Mouse (Mus musculus): ENCODE data around the gene Eif3b. TPM values are rescaled to one million over a fixed set of nuclear protein-coding genes. Genes with fewer than 3 reads are reported as not detected.

Eif3b gene
- polyA plus RNA-seq, 1 experiment from 2014 or later = 107 TPM

DNA sequence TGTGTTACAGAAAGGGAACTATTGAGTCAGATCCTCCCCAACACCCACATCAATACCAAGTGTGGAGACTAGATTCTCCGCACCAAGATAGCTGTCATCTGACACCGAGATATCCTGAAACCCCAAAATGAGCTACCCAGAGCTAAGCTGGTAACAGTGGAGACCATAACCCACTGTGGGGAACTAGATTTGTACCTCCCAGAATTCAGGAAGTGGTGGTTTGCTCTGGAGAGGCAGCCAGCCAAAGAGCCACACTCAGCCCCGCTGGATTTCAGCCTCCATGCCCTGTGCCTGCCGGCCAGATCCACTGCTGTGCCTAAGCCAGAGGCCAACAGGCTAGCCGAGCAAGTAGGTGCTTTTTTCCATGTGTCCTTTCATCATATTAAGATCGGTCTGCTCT is 39.8 kb upstream of the Eif3b start:
- Histone ChIP-seq H3K27me3 (replicated peaks; ENCODE audit: control insufficient read depth, insufficient read depth, low read length) (no peaks in the 10 kb centered on the region), H3K4me2 (ENCODE audit: low read length) (no peak overlapping the region), H3K4me1 (ENCODE audit: control insufficient read depth, insufficient read depth, low read length) (no peaks in the 10 kb centered on the region), H3K36me3 (ENCODE audit: control insufficient read depth, insufficient read depth, low read length) (no peaks in the 10 kb centered on the region), H3K9me3 (replicated peaks; ENCODE audit: control insufficient read depth, low read length) (no peaks in the 10 kb centered on the region), H3K27ac (ENCODE audit: low read depth, low read length) (no peak overlapping the region), H3K9ac (ENCODE audit: low read length) (no peak overlapping the region), H3K4me3 (ENCODE audit: low read depth, low read length) (no peak overlapping the region)
- 81% methylated on average over 6 of the region's 6 CpGs for WGBS
- DNase-seq (ENCODE audit: low spot score) (no peak), ATAC-seq (no peak)

DNA sequence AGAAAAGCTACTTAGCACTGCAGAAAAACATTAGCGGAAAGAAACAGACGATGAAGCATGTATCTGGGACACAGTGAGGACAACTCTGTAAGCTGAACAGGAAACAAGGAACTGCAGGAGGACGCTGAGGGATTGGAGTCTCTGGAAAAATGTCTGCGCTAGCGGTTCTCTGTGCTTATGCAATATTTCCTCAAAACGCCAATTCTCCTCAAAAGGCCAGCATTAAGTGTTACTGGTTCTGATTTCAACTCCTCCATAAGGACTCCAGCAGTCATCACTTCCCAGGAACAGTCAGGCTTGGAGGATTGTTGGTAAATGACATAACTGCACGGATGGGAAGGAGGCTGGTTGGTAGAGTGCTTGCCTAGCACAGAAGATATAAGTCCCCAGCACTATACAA is 38.0 kb upstream of the Eif3b start:
- Histone ChIP-seq H3K36me3 (ENCODE audit: control insufficient read depth, insufficient read depth, low read length) (no peaks in the 10 kb centered on the region), H3K4me2 (ENCODE audit: low read length) (no peak overlapping the region), H3K27ac (ENCODE audit: low read depth, low read length) (no peak overlapping the region), H3K9ac (ENCODE audit: low read length) (no peak overlapping the region), H3K27me3 (replicated peaks; ENCODE audit: control insufficient read depth, insufficient read depth, low read length) (no peaks in the 10 kb centered on the region), H3K4me1 (ENCODE audit: control insufficient read depth, insufficient read depth, low read length) (no peaks in the 10 kb centered on the region), H3K9me3 (replicated peaks; ENCODE audit: control insufficient read depth, low read length) (no peaks in the 10 kb centered on the region), H3K4me3 (ENCODE audit: low read depth, low read length) (no peak overlapping the region)
- WGBS = 95% methylated on average over 7 of the region's 7 CpGs
- DNase-seq (ENCODE audit: low spot score) (no peak), ATAC-seq (no peak)

DNA sequence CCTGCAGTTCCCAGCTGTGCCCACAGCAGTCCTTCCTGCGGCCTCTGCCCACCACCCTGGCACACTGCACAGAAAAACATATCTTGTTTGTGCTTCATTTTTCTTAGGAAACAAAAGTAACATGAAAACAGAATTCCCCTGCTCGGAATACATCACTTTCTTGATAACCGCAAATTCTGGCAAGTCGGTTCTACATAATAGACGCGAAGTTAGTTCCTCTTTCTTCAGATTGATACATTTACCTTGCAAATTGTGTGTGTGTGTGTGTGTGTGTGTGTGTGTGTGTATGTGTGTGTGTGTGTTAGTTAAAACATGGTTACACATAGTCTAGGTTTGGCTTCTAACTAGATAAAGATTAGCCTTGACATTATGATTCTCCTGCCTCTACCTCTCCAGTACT is 36.4 kb upstream of the Eif3b start:
- WGBS = 94% methylated on average over 6 of the region's 6 CpGs
- H3K4me2 ChIP-seq (ENCODE audit: low read length) = no peak overlapping the region
- H3K4me1 ChIP-seq (ENCODE audit: control insufficient read depth, insufficient read depth, low read length) = peaks cover under 1% of the 10 kb centered on the region
- H3K36me3 ChIP-seq (ENCODE audit: control insufficient read depth, insufficient read depth, low read length) = no peaks in the 10 kb centered on the region
- no peaks in the 10 kb centered on the region for H3K27me3 ChIP-seq (replicated peaks; ENCODE audit: control insufficient read depth, insufficient read depth, low read length)
- H3K4me3 ChIP-seq (ENCODE audit: low read depth, low read length) = no peak overlapping the region
- no peaks in the 10 kb centered on the region for H3K9me3 ChIP-seq (replicated peaks; ENCODE audit: control insufficient read depth, low read length)
- H3K9ac ChIP-seq (ENCODE audit: low read length) = no peak overlapping the region
- DNase-seq (ENCODE audit: low spot score) = no peak
- ATAC-seq = no peak
- H3K27ac ChIP-seq (ENCODE audit: low read depth, low read length) = no peak overlapping the region

DNA sequence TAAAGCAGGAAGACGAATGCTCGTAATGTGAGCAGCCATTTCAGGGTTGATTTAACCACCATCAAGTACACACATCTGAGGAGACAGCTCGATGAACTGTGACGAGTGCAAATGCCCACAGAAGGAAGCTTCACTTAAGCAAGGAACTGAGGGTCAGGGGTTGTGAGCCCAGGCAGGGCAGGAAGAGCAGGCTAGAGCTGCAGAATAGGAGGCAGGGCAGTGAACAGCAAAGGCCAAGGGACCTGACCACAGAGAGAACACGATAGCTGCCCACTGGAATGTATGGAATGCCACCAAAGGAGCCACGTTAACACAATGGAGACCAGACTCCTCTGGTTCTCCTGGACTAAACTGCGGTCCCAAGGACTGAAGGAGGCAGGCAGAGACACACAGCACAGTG is 35.6 kb upstream of the Eif3b start:
- Histone ChIP-seq H3K4me2 (ENCODE audit: low read length) (no peak overlapping the region), H3K9ac (ENCODE audit: low read length) (no peak overlapping the region), H3K4me1 (ENCODE audit: control insufficient read depth, insufficient read depth, low read length) (peaks cover 8% of the 10 kb centered on the region), H3K27ac (ENCODE audit: low read depth, low read length) (no peak overlapping the region), H3K36me3 (ENCODE audit: control insufficient read depth, insufficient read depth, low read length) (no peaks in the 10 kb centered on the region), H3K27me3 (replicated peaks; ENCODE audit: control insufficient read depth, insufficient read depth, low read length) (no peaks in the 10 kb centered on the region), H3K4me3 (ENCODE audit: low read depth, low read length) (no peak overlapping the region), H3K9me3 (replicated peaks; ENCODE audit: control insufficient read depth, low read length) (no peaks in the 10 kb centered on the region)
- WGBS = 40% methylated on average over 7 of the region's 7 CpGs
- ATAC-seq (no peak), DNase-seq (ENCODE audit: low spot score) (no peak)

DNA sequence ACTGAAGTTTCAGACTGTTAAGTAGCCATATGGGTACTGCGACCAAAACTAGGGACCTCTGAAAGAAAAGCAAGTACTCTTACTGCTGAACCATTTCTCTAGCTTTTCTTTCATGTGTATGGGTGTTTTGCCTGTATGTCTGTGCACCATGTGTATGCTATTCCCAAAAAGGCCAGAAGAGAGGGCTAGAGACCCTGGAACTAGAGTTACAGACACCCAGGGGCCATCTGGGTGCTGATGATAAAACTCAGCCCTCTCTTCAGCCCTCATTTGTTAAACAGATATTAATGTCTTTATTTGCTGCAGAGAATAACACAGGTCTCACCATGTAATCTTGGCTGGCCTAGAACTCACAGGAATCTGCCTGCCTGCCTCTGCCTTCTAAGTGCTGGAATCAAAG is 34.7 kb upstream of the Eif3b start:
- Histone ChIP-seq H3K4me2 (ENCODE audit: low read length) (no peak overlapping the region), H3K9ac (ENCODE audit: low read length) (no peak overlapping the region), H3K27ac (ENCODE audit: low read depth, low read length) (no peak overlapping the region), H3K36me3 (ENCODE audit: control insufficient read depth, insufficient read depth, low read length) (no peaks in the 10 kb centered on the region), H3K27me3 (replicated peaks; ENCODE audit: control insufficient read depth, insufficient read depth, low read length) (no peaks in the 10 kb centered on the region), H3K9me3 (replicated peaks; ENCODE audit: control insufficient read depth, low read length) (no peaks in the 10 kb centered on the region), H3K4me1 (ENCODE audit: control insufficient read depth, insufficient read depth, low read length) (peaks cover 10% of the 10 kb centered on the region), H3K4me3 (ENCODE audit: low read depth, low read length) (no peak overlapping the region)
- no peak for DNase-seq (ENCODE audit: low spot score)
- no peak for ATAC-seq
- WGBS = 95% methylated on average over 1 of the region's 1 CpGs

DNA sequence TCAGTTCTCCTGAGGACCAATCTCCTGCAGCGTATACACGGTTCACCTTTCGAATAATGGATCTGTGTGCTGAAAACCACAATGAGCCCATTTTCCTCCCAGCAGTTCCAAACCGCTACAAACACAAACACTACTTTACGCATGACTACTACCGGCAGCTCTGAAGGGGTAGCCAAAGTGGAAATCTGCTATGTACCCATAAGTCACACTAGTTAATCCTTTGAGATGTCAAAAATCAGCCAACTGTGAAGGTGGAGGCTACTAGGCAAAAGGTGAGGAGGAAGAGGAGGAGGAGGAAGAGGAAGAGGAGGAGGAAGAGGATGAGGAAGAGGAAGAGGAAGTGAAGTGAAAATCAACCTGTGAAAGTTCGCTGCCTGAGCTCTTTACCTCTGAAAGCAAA is 31.9 kb upstream of the Eif3b start:
- no peak overlapping the region for H3K27ac ChIP-seq (ENCODE audit: low read depth, low read length)
- no peaks in the 10 kb centered on the region for H3K27me3 ChIP-seq (replicated peaks; ENCODE audit: control insufficient read depth, insufficient read depth, low read length)
- H3K4me2 ChIP-seq (ENCODE audit: low read length) = no peak overlapping the region
- no peaks in the 10 kb centered on the region for H3K36me3 ChIP-seq (ENCODE audit: control insufficient read depth, insufficient read depth, low read length)
- no peak for DNase-seq (ENCODE audit: low spot score)
- no peak overlapping the region for H3K9ac ChIP-seq (ENCODE audit: low read length)
- no peak for ATAC-seq
- no peaks in the 10 kb centered on the region for H3K9me3 ChIP-seq (replicated peaks; ENCODE audit: control insufficient read depth, low read length)
- no peak overlapping the region for H3K4me3 ChIP-seq (ENCODE audit: low read depth, low read length)
- 83% methylated on average over 7 of the region's 7 CpGs for WGBS
- H3K4me1 ChIP-seq (ENCODE audit: control insufficient read depth, insufficient read depth, low read length) = peaks cover 10% of the 10 kb centered on the region

DNA sequence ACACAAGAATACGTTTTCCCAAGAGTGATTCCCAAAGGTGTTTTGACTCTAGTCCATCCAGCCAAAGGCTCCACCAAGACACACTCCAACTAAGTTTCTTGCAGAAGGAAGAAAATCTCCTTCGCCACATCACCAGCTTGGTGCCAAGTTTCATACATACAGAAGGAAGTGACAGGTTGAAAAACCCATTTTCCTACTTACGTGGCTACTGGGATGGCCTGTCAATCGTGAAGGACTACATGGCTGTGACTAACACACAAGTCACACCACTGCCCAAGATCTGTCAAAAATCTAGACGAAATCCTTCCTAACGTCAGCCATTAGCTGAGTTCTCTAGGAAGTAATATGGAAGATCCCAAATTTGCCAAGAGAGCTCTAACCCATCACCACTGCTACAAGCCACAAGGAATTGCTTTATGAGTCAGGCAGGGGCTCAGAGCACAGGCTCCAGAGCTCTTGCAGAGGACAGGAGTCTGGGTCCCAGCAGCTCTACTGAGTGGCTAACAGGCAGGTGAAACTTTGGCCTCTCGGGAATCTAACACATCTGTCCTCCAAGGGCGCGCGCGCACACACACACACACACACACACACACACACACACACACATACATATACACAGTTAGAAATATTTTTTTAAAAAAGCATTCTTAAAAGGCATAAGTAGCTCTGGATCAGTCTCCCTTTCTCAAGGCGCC is 31.2 kb upstream of the Eif3b start:
- no peaks in the 10 kb centered on the region for H3K36me3 ChIP-seq (ENCODE audit: control insufficient read depth, insufficient read depth, low read length)
- peak overlapping the region; percentile 62 for H3K4me3 ChIP-seq (ENCODE audit: low read depth, low read length)
- no peaks in the 10 kb centered on the region for H3K9me3 ChIP-seq (replicated peaks; ENCODE audit: control insufficient read depth, low read length)
- H3K9ac ChIP-seq (ENCODE audit: low read length) = peak overlapping the region; percentile 72; the same call in 1 of the 2 replicates
- peak overlapping the region; percentile 96 for H3K4me2 ChIP-seq (ENCODE audit: low read length)
- 72% methylated on average over 12 of the region's 12 CpGs for WGBS
- no peaks in the 10 kb centered on the region for H3K27me3 ChIP-seq (replicated peaks; ENCODE audit: control insufficient read depth, insufficient read depth, low read length)
- DNase-seq (ENCODE audit: low spot score) (no peak), ATAC-seq (no peak)
- no peak overlapping the region for H3K27ac ChIP-seq (ENCODE audit: low read depth, low read length)
- peaks cover 10% of the 10 kb centered on the region for H3K4me1 ChIP-seq (ENCODE audit: control insufficient read depth, insufficient read depth, low read length)

DNA sequence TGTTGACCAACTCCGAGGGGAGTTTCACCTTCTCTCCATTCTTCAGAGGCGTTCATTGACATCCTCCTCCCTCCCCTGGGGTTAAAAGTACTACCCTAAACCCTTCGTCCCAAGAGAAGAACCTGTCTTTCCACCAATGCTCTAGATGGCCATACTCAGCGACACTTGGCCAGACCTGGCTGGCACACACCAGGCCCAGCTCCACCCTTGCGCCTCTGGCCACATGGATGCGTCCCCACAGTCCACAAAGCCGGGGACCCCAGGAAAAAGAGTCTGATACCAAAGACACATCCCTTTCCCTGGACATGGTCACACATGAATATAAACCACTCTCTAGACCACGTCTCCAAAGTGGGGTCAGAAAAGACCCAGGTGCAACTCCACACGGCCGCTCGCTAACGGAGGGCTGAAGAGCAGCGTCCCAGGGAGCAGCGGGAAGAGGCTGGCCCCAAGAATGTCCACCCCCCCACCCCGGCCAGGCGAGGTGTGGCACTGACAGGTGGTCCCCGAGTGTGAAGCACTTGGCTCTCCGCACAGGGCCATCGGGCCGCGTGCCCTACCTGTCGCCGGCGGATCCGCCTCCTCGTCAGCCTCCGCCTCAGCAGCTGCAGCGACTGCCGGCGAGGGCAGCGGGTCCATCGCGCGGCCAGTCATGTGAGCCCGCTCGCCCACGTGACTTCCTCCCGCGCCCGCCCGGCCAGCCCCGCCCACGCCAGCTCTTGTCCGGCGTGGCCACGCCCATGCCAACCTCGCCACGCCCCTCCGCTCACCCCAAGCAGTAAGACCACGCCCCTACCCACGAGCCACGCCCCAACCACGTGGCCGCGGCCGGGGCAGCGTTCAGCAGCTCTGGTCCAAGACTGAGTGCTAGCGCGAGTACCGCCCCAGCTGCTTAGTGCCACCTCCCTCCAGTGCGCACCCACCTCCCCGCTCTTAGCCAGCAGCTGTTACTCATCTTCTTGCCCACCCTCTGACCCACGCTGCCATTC is 30.2 kb upstream of the Eif3b start, which contains the start of gene Snx8:
Gene Snx8, minus strand, starts transcription at position 675 of the 989 bp plus-strand sequence.
- H3K27me3 ChIP-seq (replicated peaks; ENCODE audit: control insufficient read depth, insufficient read depth, low read length) = no peaks in the 10 kb centered on the region
- peaks cover 10% of the 10 kb centered on the region for H3K4me1 ChIP-seq (ENCODE audit: control insufficient read depth, insufficient read depth, low read length)
- peak within 1 kb of the TSS; percentile 62 for H3K4me3 ChIP-seq (ENCODE audit: low read depth, low read length)
- DNase-seq (ENCODE audit: low spot score) (peak; percentile 91), ATAC-seq (peak; percentile 93)
- H3K27ac ChIP-seq (ENCODE audit: low read depth, low read length) = no peak within 1 kb of the TSS
- under 1% methylated on average over 59 of the region's 63 CpGs for WGBS
- no peaks in the 10 kb centered on the region for H3K36me3 ChIP-seq (ENCODE audit: control insufficient read depth, insufficient read depth, low read length)
- peak within 1 kb of the TSS; percentile 96 for H3K4me2 ChIP-seq (ENCODE audit: low read length)
- H3K9ac ChIP-seq (ENCODE audit: low read length) = peak within 1 kb of the TSS; percentile 72
- no peaks in the 10 kb centered on the region for H3K9me3 ChIP-seq (replicated peaks; ENCODE audit: control insufficient read depth, low read length)
